Mouse (Mus musculus) central nervous system, embryonic 11.5 days (tissue): ENCODE results near the gene Gm13084. TPM values are rescaled to one million over a fixed set of nuclear protein-coding genes. Genes with fewer than 3 reads are reported as not detected.

ENCODE experiments used
- polyA plus RNA-seq: library from polyadenylated mRNA; depleted of rRNA; stranded (reverse); fragments of >200 nt; gene quantifications from 2 replicates; pipeline ENCODE4 v1.2.3, GENCODE M21; 2012; rRNA removed

The Gm13084 gene
- not detected in 2 replicates for polyA plus RNA-seq

GRCm38 (mm10) chr4:143815993-143816392 is at the start of gene Gm13084:
Gene Gm13084, minus strand, starts transcription at chr4:143816093.

DNA sequence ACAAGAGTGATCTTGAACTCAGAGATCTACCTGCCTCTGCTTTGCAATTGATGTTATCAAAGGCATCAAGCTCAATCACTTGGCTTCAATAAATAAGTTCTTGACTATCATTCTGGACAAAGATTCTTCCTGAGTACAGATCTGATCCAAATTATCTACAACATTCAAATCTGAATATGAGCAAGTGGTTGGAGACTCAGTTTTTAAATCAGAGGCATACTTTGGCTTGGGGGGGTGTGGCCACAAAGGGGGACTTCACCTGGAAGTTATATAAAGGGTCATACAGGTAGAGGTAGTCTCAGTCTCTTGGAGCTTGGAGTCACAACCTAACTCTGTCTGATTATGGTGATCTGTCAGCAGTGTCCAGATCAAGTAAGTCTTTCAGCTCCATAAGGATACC is 30.3 kb upstream of the Gm13084 start, which contains the start of gene Gm13103:
Gene Gm13103, plus strand, starts transcription at position 301 of the 400 bp plus-strand sequence.

DNA sequence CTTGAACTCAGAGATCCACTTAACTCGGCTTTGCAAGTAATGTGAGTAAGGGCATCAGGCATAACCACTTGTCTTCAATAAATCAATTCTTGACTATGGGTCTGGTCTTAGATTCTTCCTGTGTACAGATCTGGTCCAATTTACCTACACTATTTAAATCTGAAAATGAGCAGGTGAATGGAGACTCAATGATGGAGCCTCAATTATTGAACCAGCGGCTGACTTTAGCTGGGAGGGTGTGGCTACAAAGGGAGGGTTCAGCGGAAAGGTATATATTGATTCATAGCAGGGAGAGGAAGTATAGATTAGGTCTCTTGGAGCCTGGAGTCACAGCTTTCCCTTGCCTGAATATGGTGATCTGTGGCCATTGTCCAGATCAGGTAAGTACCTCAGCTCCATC is 26.8 kb downstream of the Gm13084 start, which contains the start of gene Gm13023:
Gene Gm13023, plus strand, starts transcription at position 301 of the 400 bp plus-strand sequence.

Other genes starting within 250 kb of the Gm13084 start
- not detected in 2 replicates for gene Gm13083, start 201.1 kb downstream of the Gm13084 start, polyA plus RNA-seq
- not detected in 2 replicates for gene Gm13088, start 158.8 kb downstream of the Gm13084 start, polyA plus RNA-seq
- not detected in 2 replicates for gene Gm13089, start 113.4 kb downstream of the Gm13084 start, polyA plus RNA-seq
- not detected in 2 replicates for gene Gm13078, start 96.6 kb downstream of the Gm13084 start, polyA plus RNA-seq
- gene Gm13023, start 26.7 kb downstream of the Gm13084 start, polyA plus RNA-seq = not detected in 2 replicates
- gene Gm13103, start 30.4 kb upstream of the Gm13084 start, polyA plus RNA-seq = not detected in 2 replicates
- not detected in 2 replicates for gene Pramef6, start 84.3 kb upstream of the Gm13084 start, polyA plus RNA-seq
- not detected in 2 replicates for gene Pramef25, start 134.9 kb upstream of the Gm13084 start, polyA plus RNA-seq
- not detected in 2 replicates for gene Gm13101, start 150.9 kb upstream of the Gm13084 start, polyA plus RNA-seq
- not detected in 2 replicates for gene Pramef17, start 178.3 kb upstream of the Gm13084 start, polyA plus RNA-seq
- not detected in 2 replicates for gene Pramel4, start 243.0 kb upstream of the Gm13084 start, polyA plus RNA-seq